8 mouse cellular contexts compared by ENCODE assay signal in the genomic region with DNA sequence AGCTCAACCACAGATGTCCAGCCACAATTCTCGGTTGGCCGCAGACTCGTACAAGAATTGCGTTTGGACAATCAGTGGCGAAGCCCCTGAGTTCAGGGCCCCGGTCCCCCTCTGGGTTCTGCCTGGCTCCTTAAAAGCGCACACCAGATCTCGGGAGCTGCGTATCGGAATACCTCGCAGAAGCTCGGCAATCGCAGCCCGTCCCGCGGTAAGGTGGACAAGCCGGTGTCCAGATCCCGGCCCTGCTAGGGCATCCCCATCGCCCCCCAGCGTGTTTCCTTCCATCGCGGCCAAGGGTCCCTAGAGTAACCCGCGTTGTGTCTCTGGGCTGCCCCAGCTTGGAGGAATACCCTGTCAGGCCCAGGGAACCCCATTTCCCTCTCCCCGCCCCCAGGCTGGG. TPM values are rescaled to one million over a fixed set of nuclear protein-coding genes. Genes with fewer than 3 reads are reported as not detected.
A peak's percentile ranks its signal among the peaks of the same experiment; 100 is the strongest.
DNase-seq lines count a peak whose midpoint lies in the region; ATAC-seq and TF ChIP-seq lines count a peak whose summit lies in the region.
"Had no signal": no experiment of that assay in that cellular context is flagged by ENCODE, and none has a peak within 500 bp of the region (broad histone marks: within the 10 kb centered on the region; RNA-seq: fewer than 3 reads in every experiment).

No protein-coding gene starts in this region.

- TF ChIP-seq CTCF in intestine, postnatal 0 days (IDR thresholded peaks at IDR 0.05; ENCODE audit: low read depth): no peak

- peak overlapping the region; percentile 30 for H3K4me2 ChIP-seq in liver, embryonic 12.5 days
- H3K4me2 ChIP-seq in forebrain, embryonic 13.5 days: peak overlapping the region; percentile 81
- peak overlapping the region; percentile 66 for H3K4me2 ChIP-seq in intestine, postnatal 0 days (replicated peaks; ENCODE audit: low read depth)
- peak overlapping the region; percentile 66 for H3K4me2 ChIP-seq in neural tube, embryonic 15.5 days

- no peak for ATAC-seq in liver, embryonic 12.5 days
- ATAC-seq in forebrain, embryonic 13.5 days: no peak
- ATAC-seq in intestine, postnatal 0 days: no peak
- ATAC-seq in neural tube, embryonic 15.5 days (ENCODE audit: low FRiP score): peak; percentile 12; the same call in 1 of the 2 replicates

- peaks cover 7% of the 10 kb centered on the region; the same call in 1 of the 2 replicates for H3K4me1 ChIP-seq in liver, embryonic 12.5 days
- H3K4me1 ChIP-seq in forebrain, embryonic 13.5 days: peaks cover 21% of the 10 kb centered on the region
- H3K4me1 ChIP-seq in intestine, postnatal 0 days (replicated peaks; ENCODE audit: control insufficient read depth, insufficient read depth, low read length): no peaks in the 10 kb centered on the region
- peaks cover 59% of the 10 kb centered on the region for H3K4me1 ChIP-seq in neural tube, embryonic 15.5 days

- peak overlapping the region; percentile 10; the same call in 1 of the 2 replicates for H3K4me3 ChIP-seq in liver, embryonic 12.5 days
- H3K4me3 ChIP-seq in forebrain, embryonic 13.5 days: peak overlapping the region; percentile 47
- H3K4me3 ChIP-seq in intestine, postnatal 0 days (ENCODE audit: low read depth, low read length): peak overlapping the region; percentile 25
- peak overlapping the region; percentile 51 for H3K4me3 ChIP-seq in neural tube, embryonic 15.5 days (replicated peaks)

- H3K9ac ChIP-seq in liver, embryonic 12.5 days: no peak overlapping the region
- H3K9ac ChIP-seq in forebrain, embryonic 13.5 days: peak overlapping the region; percentile 66
- H3K9ac ChIP-seq in intestine, postnatal 0 days (ENCODE audit: low read depth, low read length): 0 out of 2 replicates have a peak overlapping the region, but pooled peaks have one; percentile 42
- peak overlapping the region; percentile 69 for H3K9ac ChIP-seq in neural tube, embryonic 15.5 days (replicated peaks)

- DNase-seq in liver: no peak
- no peak for DNase-seq in left cerebral cortex, postnatal 25 days (ENCODE audit: low spot score in 2 of 2)
- no peak for DNase-seq in adipocyte (ENCODE audit: low spot score)

- peaks cover 46% of the 10 kb centered on the region for H3K36me3 ChIP-seq in liver, embryonic 12.5 days
- H3K36me3 ChIP-seq in forebrain, embryonic 13.5 days (ENCODE audit: poor library complexity, severe bottlenecking): peaks cover 31% of the 10 kb centered on the region
- peaks cover 40% of the 10 kb centered on the region for H3K36me3 ChIP-seq in intestine, postnatal 0 days (ENCODE audit: control insufficient read depth, insufficient read depth)
- peaks cover 19% of the 10 kb centered on the region for H3K36me3 ChIP-seq in neural tube, embryonic 15.5 days

- peaks cover 59% of the 10 kb centered on the region for H3K27me3 ChIP-seq in liver, embryonic 12.5 days (replicated peaks)
- peaks cover 85% of the 10 kb centered on the region for H3K27me3 ChIP-seq in forebrain, embryonic 13.5 days
- H3K27me3 ChIP-seq in intestine, postnatal 0 days (replicated peaks; ENCODE audit: control insufficient read depth, insufficient read depth, low read length): no peaks in the 10 kb centered on the region
- H3K27me3 ChIP-seq in neural tube, embryonic 15.5 days (replicated peaks): no peaks in the 10 kb centered on the region

- no peak overlapping the region for H3K27ac ChIP-seq in liver, embryonic 12.5 days
- no peak overlapping the region for H3K27ac ChIP-seq in forebrain, embryonic 13.5 days
- no peak overlapping the region for H3K27ac ChIP-seq in intestine, postnatal 0 days (ENCODE audit: low read depth, low read length)
- peak overlapping the region; percentile 84 for H3K27ac ChIP-seq in neural tube, embryonic 15.5 days (replicated peaks)
- H3K27ac ChIP-seq: macrophage had no signal

- no peaks in the 10 kb centered on the region for H3K9me3 ChIP-seq in liver, embryonic 12.5 days (replicated peaks)
- H3K9me3 ChIP-seq in forebrain, embryonic 13.5 days (replicated peaks): no peaks in the 10 kb centered on the region
- H3K9me3 ChIP-seq in intestine, postnatal 0 days (ENCODE audit: control insufficient read depth): no peaks in the 10 kb centered on the region
- H3K9me3 ChIP-seq in neural tube, embryonic 15.5 days (replicated peaks): no peaks in the 10 kb centered on the region

- intact Hi-C loops in left cerebral cortex, postnatal 25 days (cut with DNase I): no loop called here

- 51% methylated on average over 25 of the region's 25 CpGs for WGBS in liver, embryonic 12.5 days (ENCODE audit: insufficient replicate concordance)
- 2% methylated on average over 25 of the region's 25 CpGs for WGBS in forebrain, embryonic 13.5 days
- 48% methylated on average over 24 of the region's 25 CpGs for WGBS in intestine, postnatal 0 days
- WGBS in neural tube, embryonic 15.5 days: 3% methylated on average over 25 of the region's 25 CpGs

RNA-seq across cellular contexts. Expression of a gene that starts 23.3 kb away (rescaled TPM):
- 47.2 and 49.9 TPM in 2 replicates for polyA plus RNA-seq in liver, embryonic 12.5 days (2016; fragmentation: Nextera tagmentation; extraction: Ambion mirVana)
- 5.8 and 7.7 TPM in 2 replicates for polyA plus RNA-seq in forebrain, embryonic 13.5 days (2015; fragmentation: Nextera tagmentation; extraction: Ambion mirVana)
- polyA plus RNA-seq in intestine, postnatal 0 days (2015; fragmentation: Nextera tagmentation; extraction: Ambion mirVana): 9.5 and 10.6 TPM in 2 replicates
- polyA plus RNA-seq in neural tube, embryonic 15.5 days (2015; fragmentation: Nextera tagmentation; extraction: Ambion mirVana): 25.8 and 27.4 TPM in 2 replicates
- total RNA-seq in left cerebral cortex, postnatal 25 days (2021): 1 to 10 TPM; 4.6 to 5.8 TPM

RNA-seq across cellular contexts. Expression of a gene that starts 25.8 kb away (rescaled TPM):
- polyA plus RNA-seq in liver, embryonic 12.5 days (2016; fragmentation: Nextera tagmentation; extraction: Ambion mirVana): 11.4 and 11.7 TPM in 2 replicates
- polyA plus RNA-seq in forebrain, embryonic 13.5 days (2015; fragmentation: Nextera tagmentation; extraction: Ambion mirVana): 18.7 and 20.1 TPM in 2 replicates
- 19.5 and 24.9 TPM in 2 replicates for polyA plus RNA-seq in intestine, postnatal 0 days (2015; fragmentation: Nextera tagmentation; extraction: Ambion mirVana)
- polyA plus RNA-seq in neural tube, embryonic 15.5 days (2015; fragmentation: Nextera tagmentation; extraction: Ambion mirVana): 27.7 and 28.3 TPM in 2 replicates
- total RNA-seq in left cerebral cortex, postnatal 25 days (2021): 10 to 100 TPM; 52.5 to 53.9 TPM

RNA-seq across cellular contexts. Expression of a gene that starts 43.2 kb away (rescaled TPM):
- 3.9 and 4.3 TPM in 2 replicates for polyA plus RNA-seq in liver, embryonic 12.5 days (2016; fragmentation: Nextera tagmentation; extraction: Ambion mirVana)
- polyA plus RNA-seq in forebrain, embryonic 13.5 days (2015; fragmentation: Nextera tagmentation; extraction: Ambion mirVana): 18.6 and 20.3 TPM in 2 replicates
- 105 and 118 TPM in 2 replicates for polyA plus RNA-seq in intestine, postnatal 0 days (2015; fragmentation: Nextera tagmentation; extraction: Ambion mirVana)
- polyA plus RNA-seq in neural tube, embryonic 15.5 days (2015; fragmentation: Nextera tagmentation; extraction: Ambion mirVana): 43.0 and 48.9 TPM in 2 replicates
- 10 to 100 TPM; 82.2 to 84.1 TPM for total RNA-seq in left cerebral cortex, postnatal 25 days (2021)

RNA-seq across cellular contexts. Expression of a gene that starts 43.4 kb away (rescaled TPM):
- polyA plus RNA-seq in liver, embryonic 12.5 days (2016; fragmentation: Nextera tagmentation; extraction: Ambion mirVana): 69.8 and 72.1 TPM in 2 replicates
- 77.4 and 91.8 TPM in 2 replicates for polyA plus RNA-seq in forebrain, embryonic 13.5 days (2015; fragmentation: Nextera tagmentation; extraction: Ambion mirVana)
- 15.7 and 17.0 TPM in 2 replicates for polyA plus RNA-seq in intestine, postnatal 0 days (2015; fragmentation: Nextera tagmentation; extraction: Ambion mirVana)
- 62.4 and 66.8 TPM in 2 replicates for polyA plus RNA-seq in neural tube, embryonic 15.5 days (2015; fragmentation: Nextera tagmentation; extraction: Ambion mirVana)
- 10 to 100 TPM; 86.9 to 96.3 TPM for total RNA-seq in left cerebral cortex, postnatal 25 days (2021)

RNA-seq across cellular contexts. Expression of a gene that starts 57.3 kb away (rescaled TPM):
- polyA plus RNA-seq in liver, embryonic 12.5 days (2016; fragmentation: Nextera tagmentation; extraction: Ambion mirVana): 23.7 and 27.6 TPM in 2 replicates
- polyA plus RNA-seq in forebrain, embryonic 13.5 days (2015; fragmentation: Nextera tagmentation; extraction: Ambion mirVana): 43.4 and 49.7 TPM in 2 replicates
- polyA plus RNA-seq in intestine, postnatal 0 days (2015; fragmentation: Nextera tagmentation; extraction: Ambion mirVana): 23.5 and 26.6 TPM in 2 replicates
- polyA plus RNA-seq in neural tube, embryonic 15.5 days (2015; fragmentation: Nextera tagmentation; extraction: Ambion mirVana): 33.2 and 35.5 TPM in 2 replicates
- 10 to 100 TPM; 39.3 to 44.9 TPM for total RNA-seq in left cerebral cortex, postnatal 25 days (2021)

Comparison
In these comparisons a context has a peak if more than half of its experiments do, and no peak if none do; other contexts are left out.
1. H3K4me2 ChIP-seq: peak in every context shown above with its lines; median percentile 81 in forebrain, embryonic 13.5 days; 66 in intestine, postnatal 0 days; 66 in neural tube, embryonic 15.5 days; 30 in liver, embryonic 12.5 days.